Mouse (Mus musculus) macrophage (primary cell): ENCODE data around the gene Cntnap2. TPM values are rescaled to one million over a fixed set of nuclear protein-coding genes. Genes with fewer than 3 reads are reported as not detected.

Experiments used
- H3K27ac ChIP-seq: fragments of 350-480 bp; formaldehyde crosslinking; 2 replicates; pipeline ENCODE4 v1.9.0; 2021
- H3K36me3 ChIP-seq: fragments of 350-480 bp; formaldehyde crosslinking; 2 replicates; pipeline ENCODE4 v1.9.0; 2021; ENCODE audit errors: inconsistent target
- H3K4me3 ChIP-seq: fragments of 350-480 bp; formaldehyde crosslinking; 2 replicates; pipeline ENCODE4 v1.9.0; 2021; ENCODE audit errors: inconsistent target
- H3K79me2 ChIP-seq: fragments of 350-480 bp; formaldehyde crosslinking; 2 replicates; pipeline ENCODE4 v1.9.0; 2021; ENCODE audit errors: inconsistent target
- WGBS: methylation state at CpG from one replicate; pipeline ENCODE4 v1.1.7; 2026; ENCODE audit warnings: inconsistent platforms; ENCODE audit not compliant: missing documents; 5-methylcytosine and 5-hydroxymethylcytosine counted together
- polyA plus RNA-seq: library from polyadenylated mRNA; stranded (reverse); fragments of 250-400 nt; gene quantifications from 3 replicates; pipeline ENCODE4 v1.2.4, GENCODE M21; 2018; ENCODE audit warnings: inconsistent platforms

The Cntnap2 gene
- polyA plus RNA-seq, 1 experiment from 2014 or later, result not detected

- H3K36me3 ChIP-seq, result no peaks in the 10 kb centered on the region
- H3K4me3 ChIP-seq, result no peak overlapping the region
- no peak overlapping the region for H3K27ac ChIP-seq
- no peaks in the 10 kb centered on the region for H3K79me2 ChIP-seq
- WGBS, result 61% methylated on average over 15 of the region's 15 CpGs
These were observed 2255.6 kb downstream of the Cntnap2 start for GRCm38 (mm10) chr6:47314507-47315334.

GRCm38 (mm10) chr6:47315454-47315853, 2256.3 kb downstream of the Cntnap2 start:
- no peaks in the 10 kb centered on the region for H3K36me3 ChIP-seq
- no peak overlapping the region for H3K4me3 ChIP-seq
- 100% methylated on average over 2 of the region's 2 CpGs for WGBS
- H3K27ac ChIP-seq, result no peak overlapping the region
- no peaks in the 10 kb centered on the region for H3K79me2 ChIP-seq

GRCm38 (mm10) chr6:47317253-47317652, 2258.1 kb downstream of the Cntnap2 start:
- no peaks in the 10 kb centered on the region for H3K36me3 ChIP-seq
- no peak overlapping the region for H3K4me3 ChIP-seq
- H3K79me2 ChIP-seq, result no peaks in the 10 kb centered on the region
- H3K27ac ChIP-seq, result no peak overlapping the region

GRCm38 (mm10) chr6:47318705-47319104, 2259.5 kb downstream of the Cntnap2 start:
- Histone ChIP-seq H3K79me2 (no peaks in the 10 kb centered on the region), H3K4me3 (no peak overlapping the region), H3K27ac (no peak overlapping the region), H3K36me3 (no peaks in the 10 kb centered on the region)
- 84% methylated on average over 6 of the region's 6 CpGs for WGBS

GRCm38 (mm10) chr6:47319309-47319983, 2260.3 kb downstream of the Cntnap2 start:
- H3K4me3 ChIP-seq, result no peak overlapping the region
- H3K79me2 ChIP-seq, result no peaks in the 10 kb centered on the region
- 76% methylated on average over 5 of the region's 5 CpGs for WGBS
- H3K36me3 ChIP-seq, result no peaks in the 10 kb centered on the region
- no peak overlapping the region for H3K27ac ChIP-seq

- Histone ChIP-seq H3K4me3 (no peak overlapping the region), H3K79me2 (no peaks in the 10 kb centered on the region), H3K36me3 (no peaks in the 10 kb centered on the region), H3K27ac (no peak overlapping the region)
- WGBS, result 18% methylated on average over 5 of the region's 5 CpGs
These were observed 2264.1 kb downstream of the Cntnap2 start for GRCm38 (mm10) chr6:47323169-47323835.

- H3K4me3 ChIP-seq, result no peak overlapping the region
- H3K27ac ChIP-seq, result no peak overlapping the region
- no peaks in the 10 kb centered on the region for H3K36me3 ChIP-seq
- 75% methylated on average over 5 of the region's 5 CpGs for WGBS
- no peaks in the 10 kb centered on the region for H3K79me2 ChIP-seq
These were observed 2264.7 kb downstream of the Cntnap2 start for GRCm38 (mm10) chr6:47323886-47324285.

- no peak overlapping the region for H3K27ac ChIP-seq
- H3K79me2 ChIP-seq, result no peaks in the 10 kb centered on the region
- no peak overlapping the region for H3K4me3 ChIP-seq
- H3K36me3 ChIP-seq, result no peaks in the 10 kb centered on the region
- 97% methylated on average over 3 of the region's 3 CpGs for WGBS
These were observed 2269.1 kb downstream of the Cntnap2 start for GRCm38 (mm10) chr6:47328281-47328680.

- H3K36me3 ChIP-seq, result no peaks in the 10 kb centered on the region
- no peak overlapping the region for H3K27ac ChIP-seq
- WGBS, result 64% methylated on average over 4 of the region's 4 CpGs
- no peaks in the 10 kb centered on the region for H3K79me2 ChIP-seq
- H3K4me3 ChIP-seq, result no peak overlapping the region
These were observed 2270.1 kb downstream of the Cntnap2 start for GRCm38 (mm10) chr6:47329212-47329611.

GRCm38 (mm10) chr6:47333016-47333415, 2273.9 kb downstream of the Cntnap2 start:
- Histone ChIP-seq H3K36me3 (no peaks in the 10 kb centered on the region), H3K4me3 (no peak overlapping the region), H3K79me2 (no peaks in the 10 kb centered on the region), H3K27ac (no peak overlapping the region)
- WGBS, result 82% methylated on average over 4 of the region's 4 CpGs

- H3K79me2 ChIP-seq, result no peaks in the 10 kb centered on the region
- WGBS, result 96% methylated on average over 2 of the region's 2 CpGs
- no peak overlapping the region for H3K27ac ChIP-seq
- H3K4me3 ChIP-seq, result no peak overlapping the region
- no peaks in the 10 kb centered on the region for H3K36me3 ChIP-seq
These were observed 2275.2 kb downstream of the Cntnap2 start for GRCm38 (mm10) chr6:47334377-47334776.

- 95% methylated on average over 2 of the region's 4 CpGs for WGBS
- Histone ChIP-seq H3K27ac (no peak overlapping the region), H3K79me2 (no peaks in the 10 kb centered on the region), H3K4me3 (no peak overlapping the region), H3K36me3 (no peaks in the 10 kb centered on the region)
These were observed 2278.1 kb downstream of the Cntnap2 start for GRCm38 (mm10) chr6:47337300-47337699.

GRCm38 (mm10) chr6:47338113-47338512, 2279.0 kb downstream of the Cntnap2 start:
- no peaks in the 10 kb centered on the region for H3K79me2 ChIP-seq
- WGBS, result 83% methylated on average over 6 of the region's 6 CpGs
- no peaks in the 10 kb centered on the region for H3K36me3 ChIP-seq
- no peak overlapping the region for H3K4me3 ChIP-seq
- no peak overlapping the region for H3K27ac ChIP-seq

- no peak overlapping the region for H3K27ac ChIP-seq
- no peaks in the 10 kb centered on the region for H3K79me2 ChIP-seq
- WGBS, result 98% methylated on average over 4 of the region's 4 CpGs
- H3K4me3 ChIP-seq, result no peak overlapping the region
- no peaks in the 10 kb centered on the region for H3K36me3 ChIP-seq
These were observed 2281.8 kb downstream of the Cntnap2 start for GRCm38 (mm10) chr6:47340813-47341502.
